Mouse (Mus musculus): Measurements from ENCODE around the gene Il4i1. TPM values are rescaled to one million over a fixed set of nuclear protein-coding genes. Genes with fewer than 3 reads are reported as not detected.

The Il4i1 gene
- polyA plus RNA-seq, 1 experiment from 2014 or later, result 0.14 TPM

GRCm38 (mm10) chr7:44860576-44861428 lies 44.6 kb downstream of the Il4i1 start:
- Histone ChIP-seq H3K36me3 (ENCODE audit: control insufficient read depth, insufficient read depth, low read length) (peaks cover 25% of the 10 kb centered on the region), H3K9ac (ENCODE audit: low read depth, low read length) (no peak overlapping the region), H3K9me3 (replicated peaks; ENCODE audit: control insufficient read depth, low read length) (no peaks in the 10 kb centered on the region), H3K4me1 (ENCODE audit: control insufficient read depth, insufficient read depth, low read length) (peaks cover 25% of the 10 kb centered on the region), H3K27ac (ENCODE audit: low read depth, low read length) (no peak overlapping the region), H3K4me2 (no peak overlapping the region), H3K27me3 (ENCODE audit: control insufficient read depth, insufficient read depth, low read length) (no peaks in the 10 kb centered on the region), H3K4me3 (ENCODE audit: low read depth, low read length) (no peak overlapping the region)
- ATAC-seq (replicated peaks; ENCODE audit: insufficient number of reproducible peaks, low FRiP score, low TSS enrichment), result no peak
- WGBS (ENCODE audit: insufficient replicate concordance), result 61% methylated on average over 22 of the region's 22 CpGs

GRCm38 (mm10) chr7:44861429-44861816 lies 45.2 kb downstream of the Il4i1 start:
- 85% methylated on average over 14 of the region's 14 CpGs for WGBS (ENCODE audit: insufficient replicate concordance)
- Histone ChIP-seq H3K9me3 (replicated peaks; ENCODE audit: control insufficient read depth, low read length) (no peaks in the 10 kb centered on the region), H3K4me3 (ENCODE audit: low read depth, low read length) (no peak overlapping the region), H3K36me3 (ENCODE audit: control insufficient read depth, insufficient read depth, low read length) (peaks cover 25% of the 10 kb centered on the region), H3K4me1 (ENCODE audit: control insufficient read depth, insufficient read depth, low read length) (peaks cover 31% of the 10 kb centered on the region), H3K9ac (ENCODE audit: low read depth, low read length) (no peak overlapping the region), H3K4me2 (no peak overlapping the region), H3K27me3 (ENCODE audit: control insufficient read depth, insufficient read depth, low read length) (no peaks in the 10 kb centered on the region), H3K27ac (ENCODE audit: low read depth, low read length) (no peak overlapping the region)
- no peak for ATAC-seq (replicated peaks; ENCODE audit: insufficient number of reproducible peaks, low FRiP score, low TSS enrichment)

- H3K27me3 ChIP-seq (ENCODE audit: control insufficient read depth, insufficient read depth, low read length), result no peaks in the 10 kb centered on the region
- no peak for ATAC-seq (replicated peaks; ENCODE audit: insufficient number of reproducible peaks, low FRiP score, low TSS enrichment)
- H3K9ac ChIP-seq (ENCODE audit: low read depth, low read length), result no peak overlapping the region
- peaks cover 25% of the 10 kb centered on the region for H3K36me3 ChIP-seq (ENCODE audit: control insufficient read depth, insufficient read depth, low read length)
- peaks cover 39% of the 10 kb centered on the region for H3K4me1 ChIP-seq (ENCODE audit: control insufficient read depth, insufficient read depth, low read length)
- no peak overlapping the region for H3K27ac ChIP-seq (ENCODE audit: low read depth, low read length)
- 85% methylated on average over 8 of the region's 8 CpGs for WGBS (ENCODE audit: insufficient replicate concordance)
- H3K4me3 ChIP-seq (ENCODE audit: low read depth, low read length), result no peak overlapping the region
- H3K4me2 ChIP-seq, result no peak overlapping the region
- no peaks in the 10 kb centered on the region for H3K9me3 ChIP-seq (replicated peaks; ENCODE audit: control insufficient read depth, low read length)
Observed at GRCm38 (mm10) chr7:44862434-44862833, 46.2 kb downstream of the Il4i1 start.

- Histone ChIP-seq H3K27me3 (ENCODE audit: control insufficient read depth, insufficient read depth, low read length) (no peaks in the 10 kb centered on the region), H3K9ac (ENCODE audit: low read depth, low read length) (no peak overlapping the region), H3K36me3 (ENCODE audit: control insufficient read depth, insufficient read depth, low read length) (peaks cover 25% of the 10 kb centered on the region), H3K4me1 (ENCODE audit: control insufficient read depth, insufficient read depth, low read length) (peaks cover 42% of the 10 kb centered on the region), H3K27ac (ENCODE audit: low read depth, low read length) (no peak overlapping the region), H3K4me2 (no peak overlapping the region), H3K4me3 (ENCODE audit: low read depth, low read length) (no peak overlapping the region), H3K9me3 (replicated peaks; ENCODE audit: control insufficient read depth, low read length) (no peaks in the 10 kb centered on the region)
- ATAC-seq (replicated peaks; ENCODE audit: insufficient number of reproducible peaks, low FRiP score, low TSS enrichment), result no peak
- WGBS (ENCODE audit: insufficient replicate concordance), result 88% methylated on average over 14 of the region's 14 CpGs
Observed at GRCm38 (mm10) chr7:44863210-44863609, 47.0 kb downstream of the Il4i1 start.

GRCm38 (mm10) chr7:44863982-44864494 lies 47.9 kb downstream of the Il4i1 start:
- no peak for ATAC-seq (replicated peaks; ENCODE audit: insufficient number of reproducible peaks, low FRiP score, low TSS enrichment)
- 88% methylated on average over 11 of the region's 11 CpGs for WGBS (ENCODE audit: insufficient replicate concordance)
- Histone ChIP-seq H3K9ac (ENCODE audit: low read depth, low read length) (no peak overlapping the region), H3K36me3 (ENCODE audit: control insufficient read depth, insufficient read depth, low read length) (peaks cover 25% of the 10 kb centered on the region), H3K4me1 (ENCODE audit: control insufficient read depth, insufficient read depth, low read length) (peaks cover 45% of the 10 kb centered on the region), H3K27ac (ENCODE audit: low read depth, low read length) (peak overlapping the region; percentile 32; the same call in 1 of the 2 replicates), H3K9me3 (replicated peaks; ENCODE audit: control insufficient read depth, low read length) (no peaks in the 10 kb centered on the region), H3K4me3 (ENCODE audit: low read depth, low read length) (no peak overlapping the region), H3K27me3 (ENCODE audit: control insufficient read depth, insufficient read depth, low read length) (no peaks in the 10 kb centered on the region), H3K4me2 (no peak overlapping the region)

- Histone ChIP-seq H3K4me2 (peak overlapping the region; percentile 19; the same call in 1 of the 2 replicates), H3K27me3 (ENCODE audit: control insufficient read depth, insufficient read depth, low read length) (no peaks in the 10 kb centered on the region), H3K4me3 (ENCODE audit: low read depth, low read length) (no peak overlapping the region), H3K9me3 (replicated peaks; ENCODE audit: control insufficient read depth, low read length) (no peaks in the 10 kb centered on the region), H3K27ac (ENCODE audit: low read depth, low read length) (peak overlapping the region; percentile 32), H3K4me1 (ENCODE audit: control insufficient read depth, insufficient read depth, low read length) (peaks cover 45% of the 10 kb centered on the region), H3K9ac (ENCODE audit: low read depth, low read length) (0 out of 2 replicates have a peak overlapping the region, but pooled peaks have one; percentile 46), H3K36me3 (ENCODE audit: control insufficient read depth, insufficient read depth, low read length) (peaks cover 23% of the 10 kb centered on the region)
- no peak for ATAC-seq (replicated peaks; ENCODE audit: insufficient number of reproducible peaks, low FRiP score, low TSS enrichment)
- WGBS (ENCODE audit: insufficient replicate concordance), result 74% methylated on average over 24 of the region's 24 CpGs
Observed at GRCm38 (mm10) chr7:44864595-44865542, 48.7 kb downstream of the Il4i1 start.

- peaks cover 49% of the 10 kb centered on the region for H3K4me1 ChIP-seq (ENCODE audit: control insufficient read depth, insufficient read depth, low read length)
- H3K4me2 ChIP-seq, result peak overlapping the region; percentile 37
- no peak; the same call in 1 of the 2 replicates for ATAC-seq (replicated peaks; ENCODE audit: insufficient number of reproducible peaks, low FRiP score, low TSS enrichment)
- peak overlapping the region; percentile 46; the same call in 1 of the 2 replicates for H3K9ac ChIP-seq (ENCODE audit: low read depth, low read length)
- no peaks in the 10 kb centered on the region for H3K27me3 ChIP-seq (ENCODE audit: control insufficient read depth, insufficient read depth, low read length)
- peak overlapping the region; percentile 38 for H3K27ac ChIP-seq (ENCODE audit: low read depth, low read length)
- H3K9me3 ChIP-seq (replicated peaks; ENCODE audit: control insufficient read depth, low read length), result no peaks in the 10 kb centered on the region
- peak overlapping the region; percentile 19; the same call in 1 of the 2 replicates for H3K4me3 ChIP-seq (ENCODE audit: low read depth, low read length)
- peaks cover 23% of the 10 kb centered on the region for H3K36me3 ChIP-seq (ENCODE audit: control insufficient read depth, insufficient read depth, low read length)
- WGBS (ENCODE audit: insufficient replicate concordance), result 55% methylated on average over 15 of the region's 15 CpGs
Observed at GRCm38 (mm10) chr7:44866276-44867009, 50.3 kb downstream of the Il4i1 start.
